Mouse (Mus musculus): ENCODE data around the gene Pdcl3. TPM values are rescaled to one million over a fixed set of nuclear protein-coding genes. Genes with fewer than 3 reads are reported as not detected.
"Not testable (repeated sequence)": the region's sequence is repeated elsewhere in the genome, so short reads cannot be mapped to it uniquely, and the experiment has no call there.

The Pdcl3 gene
- total RNA-seq, 2 experiments from 2014 or later: 69.7 to 80.5 TPM

GRCm38 (mm10) chr1:39017871-39018270 lies 32.5 kb downstream of the Pdcl3 start:
- DNase-seq: no peak

- peak in 1 of 2 experiments; percentile 15 for DNase-seq
Measured at GRCm38 (mm10) chr1:39025142-39025541, 39.7 kb downstream of the Pdcl3 start.

DNA sequence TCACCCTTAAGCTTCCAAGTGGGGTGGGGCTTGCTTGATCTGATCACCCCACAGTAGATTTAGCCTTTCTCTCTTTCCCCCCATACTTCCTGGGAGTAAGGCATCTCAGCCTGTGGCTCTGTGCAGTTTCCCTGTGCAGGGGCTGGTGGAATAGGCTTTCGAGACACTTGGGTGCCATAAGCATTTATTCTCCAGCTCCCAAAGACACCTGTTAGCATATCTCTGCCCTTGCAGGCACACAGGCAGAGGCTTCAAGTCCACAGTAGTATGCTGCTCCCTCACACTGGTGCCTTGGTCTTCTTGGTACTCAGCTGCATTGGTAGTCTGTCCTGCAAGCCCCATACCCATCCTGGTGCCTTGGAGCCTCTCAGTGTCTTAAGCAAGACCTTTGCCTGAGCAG lies 40.4 kb downstream of the Pdcl3 start:
- no peak for DNase-seq

GRCm38 (mm10) chr1:39029176-39029575 lies 43.8 kb downstream of the Pdcl3 start:
- no peak for DNase-seq

DNA sequence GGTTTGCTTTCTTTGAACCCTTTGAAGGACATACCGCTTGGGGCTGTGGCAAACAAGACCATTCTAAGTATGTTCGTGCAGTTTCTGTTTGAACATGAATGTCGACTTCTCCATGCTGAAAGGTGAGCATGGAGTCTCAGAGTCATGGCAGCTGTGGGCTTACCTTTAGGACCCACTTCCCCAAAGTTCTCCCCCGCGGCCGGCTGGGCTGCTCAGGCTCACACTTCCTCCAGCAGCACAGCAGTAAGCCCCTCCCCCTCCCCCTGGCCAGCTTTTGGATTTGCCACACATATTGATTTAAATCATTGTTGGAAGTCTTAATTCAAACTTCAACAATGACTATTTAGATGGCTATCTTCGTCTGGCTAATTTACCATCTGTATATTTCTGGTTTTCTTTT lies 44.7 kb downstream of the Pdcl3 start:
- DNase-seq: no peak

DNA sequence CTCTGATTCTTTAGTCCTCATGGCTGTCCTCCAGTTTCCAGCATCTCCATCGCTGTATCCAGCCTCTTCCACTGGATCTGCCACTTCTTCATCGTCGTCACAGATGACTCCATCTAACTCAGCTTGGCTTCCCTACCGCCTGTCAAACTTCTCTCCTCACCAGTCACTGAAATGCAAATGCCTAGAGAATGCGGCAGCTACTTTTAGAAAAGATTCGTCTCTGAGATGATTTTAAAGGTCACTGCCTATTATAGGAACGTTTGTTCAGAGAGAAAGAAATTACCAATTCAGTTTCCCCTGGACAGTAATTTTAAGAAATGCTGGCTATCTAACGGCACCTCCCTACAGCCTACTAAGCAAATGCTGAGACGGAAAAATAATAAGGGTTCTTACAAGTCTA lies 50.4 kb downstream of the Pdcl3 start:
- no peak for DNase-seq

DNA sequence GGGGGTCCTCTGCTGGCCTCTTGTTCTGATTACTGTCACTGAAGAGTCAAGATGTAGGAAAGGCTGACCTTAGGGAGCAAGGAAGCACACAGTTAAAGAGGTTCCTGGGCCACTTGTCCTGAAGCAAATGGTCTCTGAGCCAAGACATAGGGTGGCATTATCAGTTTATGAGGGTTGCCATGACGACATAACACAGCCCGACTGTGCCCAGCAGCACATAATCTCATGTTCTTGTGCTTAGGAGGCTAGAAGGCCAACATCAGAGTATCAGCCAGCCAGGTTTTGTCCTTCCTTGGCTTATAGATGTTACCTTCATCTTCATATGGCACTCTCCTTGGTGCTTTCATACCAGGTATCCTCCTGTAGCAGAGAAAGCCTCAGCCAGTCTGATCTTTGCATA lies 56.8 kb downstream of the Pdcl3 start:
- no peak for DNase-seq

- not testable (repeated sequence) for DNase-seq
Measured at GRCm38 (mm10) chr1:39044442-39044841, 59.0 kb downstream of the Pdcl3 start.

- no peak for DNase-seq
Measured at GRCm38 (mm10) chr1:39046689-39047088, 61.3 kb downstream of the Pdcl3 start.

Other genes with a start within 250 kb of the Pdcl3 start
- 1 to 10 TPM; 3.9 to 4.2 TPM for gene Lonrf2, start 148.9 kb upstream of the Pdcl3 start, total RNA-seq (2021)
- 1 to 10 TPM in 1 of 2 experiments, under 1 TPM in 1; 0.42 to 1.1 TPM for gene Chst10, start 87.4 kb upstream of the Pdcl3 start, total RNA-seq (2021)
- gene Nms, start 46.5 kb upstream of the Pdcl3 start, total RNA-seq (2021): not detected
- 1 to 10 TPM; 5.3 to 6.6 TPM for gene Npas2, start 208.1 kb downstream of the Pdcl3 start, total RNA-seq (2021)

All from heart, adult 18-20 months (tissue).